Mouse (Mus musculus): ENCODE measurements around the gene Krtcap3.

Gene Krtcap3

DNA sequence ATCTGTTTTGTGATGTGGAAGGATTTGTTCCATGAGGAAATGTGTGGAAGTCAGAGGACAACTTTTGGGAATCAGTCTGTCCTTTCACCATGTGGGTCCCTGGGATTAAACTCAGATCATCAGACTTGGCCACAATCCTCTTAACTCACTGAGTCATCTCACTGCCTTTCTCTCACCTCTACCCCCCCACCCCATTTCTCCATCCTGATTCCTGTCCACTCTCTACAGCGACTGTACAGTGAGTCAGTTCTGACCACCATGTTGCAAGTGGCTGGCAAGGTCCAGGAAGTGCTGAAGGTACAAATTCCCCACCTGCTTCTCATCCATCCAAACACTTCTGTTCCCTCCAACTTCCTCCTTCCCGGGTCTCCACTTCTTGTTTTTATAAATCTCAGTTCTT lies 47.0 kb downstream of the Krtcap3 start:
- DNase-seq (ENCODE audit: low spot score in 2 of 2) = no peak

DNA sequence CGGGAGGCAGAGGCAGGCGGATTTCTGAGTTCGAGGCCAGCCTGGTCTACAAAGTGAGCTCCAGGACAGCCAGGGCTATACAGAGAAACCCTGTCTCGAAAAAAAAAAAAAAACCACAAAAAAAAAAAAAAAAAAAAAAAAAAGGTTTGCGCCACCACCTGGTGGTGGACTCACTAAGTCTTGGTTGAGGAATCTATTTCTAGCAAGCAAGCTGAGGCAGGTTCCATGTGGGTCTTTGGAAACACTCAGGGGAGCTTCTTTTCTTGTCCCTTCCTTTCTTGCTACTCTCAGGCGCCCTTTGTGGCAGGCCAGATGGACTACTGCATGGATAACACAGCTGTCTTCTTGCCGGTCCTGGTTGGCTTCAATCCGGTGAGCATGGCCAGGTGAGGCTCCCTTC lies 50.4 kb downstream of the Krtcap3 start:
- DNase-seq (ENCODE audit: low spot score in 2 of 2) = no peak
